Mouse (Mus musculus) T-helper 1 cell (primary cell): ENCODE data around the gene Cenpe.
"Not testable (repeated sequence)": the region's sequence is repeated elsewhere in the genome, so short reads cannot be mapped to it uniquely, and the experiment has no call there.

Experiments used
- in situ Hi-C: fragments of 300-600 bp; cut with MboI, MseI; formaldehyde crosslinking; loops from one replicate; pipeline ENCODE4 v1.15.1; 2025; ENCODE audit warnings: high pct_unique_total_duplicates

The Cenpe gene

DNA sequence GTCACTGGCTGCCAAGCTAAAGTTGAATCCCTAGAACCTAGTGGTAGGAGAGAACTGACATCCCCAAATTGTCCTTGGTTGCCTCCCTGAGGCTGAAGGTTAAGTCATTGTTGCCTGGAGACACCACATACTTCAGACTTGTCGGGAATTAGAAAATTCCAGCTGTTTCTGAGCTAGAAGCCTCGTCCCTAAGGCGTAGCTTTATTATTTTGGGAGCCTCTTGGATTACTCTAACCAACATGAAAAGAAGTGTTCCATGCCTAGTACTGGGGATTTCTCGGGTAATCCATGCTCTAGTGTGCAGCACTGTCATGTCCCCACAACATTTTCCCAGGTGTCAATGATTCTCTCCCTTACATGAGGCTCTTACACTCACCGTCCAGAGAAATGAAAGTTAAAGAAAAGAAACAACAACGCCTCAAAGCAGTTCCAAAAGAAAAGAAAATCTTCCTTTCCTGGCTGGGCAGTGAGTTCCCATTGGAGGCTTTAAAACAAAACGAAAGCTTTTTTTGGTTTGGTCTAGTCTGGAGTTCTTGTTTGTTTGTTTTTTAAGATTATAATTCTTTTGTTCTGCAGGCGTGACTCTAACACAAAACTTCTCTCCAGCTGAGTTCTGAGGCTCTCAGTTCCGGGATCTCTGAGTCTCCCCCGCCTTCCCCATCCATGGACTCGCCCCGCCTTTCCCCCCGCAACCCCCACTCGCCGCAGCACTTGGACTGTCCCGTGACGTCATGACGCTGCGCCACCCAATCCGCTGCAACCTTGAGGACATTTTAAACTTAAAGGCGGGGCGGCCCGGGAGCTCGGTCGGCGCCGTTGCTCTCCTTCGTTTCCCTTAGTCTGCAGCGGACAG lies at the start of gene Cenpe:
TSS of gene Cenpe (plus strand) at position 733 of the 853 bp plus-strand sequence.
- in situ Hi-C loops, result loop anchor here (25.0 kb wide), 1 partner anchor 1900 kb away; the partner anchor contains the start of gene Ppa2

- in situ Hi-C loops, result no loop called here
Observed at GRCm38 (mm10) chr3:135171898-135172446, 40.4 kb upstream of the Cenpe start.

DNA sequence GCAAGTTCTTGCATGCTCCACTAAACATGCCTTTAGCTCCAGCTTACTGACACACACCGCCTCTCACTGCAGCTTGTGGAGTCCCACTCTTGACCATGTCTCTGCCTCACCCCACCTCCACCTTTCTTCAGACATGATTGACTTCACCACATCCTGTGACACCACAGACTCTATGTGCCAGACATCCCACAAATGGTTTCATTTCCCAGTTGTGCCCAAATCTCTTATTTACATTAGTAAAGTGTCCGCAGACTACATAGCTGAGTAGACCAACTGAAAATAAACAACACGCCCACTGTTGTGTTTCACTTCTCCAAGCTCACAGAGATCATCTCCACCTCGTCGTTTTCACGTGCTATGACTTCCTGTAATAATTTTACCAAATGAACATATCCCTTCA lies 20.5 kb upstream of the Cenpe start:
- in situ Hi-C loops, result no loop called here

DNA sequence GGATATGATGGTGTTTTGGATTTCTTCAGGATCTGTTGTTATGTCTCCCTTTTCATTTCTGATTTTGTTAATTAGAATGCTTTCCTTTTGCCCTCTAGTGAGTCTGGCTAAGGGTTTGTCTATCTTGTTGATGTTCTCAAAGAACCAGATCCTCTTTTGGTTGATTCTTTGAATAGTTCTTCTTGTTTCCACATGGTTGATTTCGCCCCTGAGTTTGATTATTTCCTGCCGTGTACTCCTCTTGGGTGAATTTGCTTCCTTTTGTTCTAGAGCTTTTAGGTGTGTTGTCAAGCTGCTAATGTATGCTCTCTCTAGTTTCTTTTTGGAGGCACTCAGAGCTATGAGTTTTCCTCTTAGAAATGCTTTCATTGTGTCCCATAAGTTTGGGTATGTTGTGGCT lies 14.3 kb upstream of the Cenpe start:
- in situ Hi-C loops, result not testable (repeated sequence)

GRCm38 (mm10) chr3:135200409-135201303 lies 11.7 kb upstream of the Cenpe start:
- in situ Hi-C loops, result loop anchor here (10.0 to 25.0 kb wide), 2 partner anchors 486 to 1888 kb away; partner anchors contain the start of gene Ppa2

GRCm38 (mm10) chr3:135206621-135207020 lies 5.7 kb upstream of the Cenpe start:
- in situ Hi-C loops, result loop anchor here (10.0 to 25.0 kb wide), 2 partner anchors 492 to 1894 kb away; partner anchors contain the start of gene Ppa2

DNA sequence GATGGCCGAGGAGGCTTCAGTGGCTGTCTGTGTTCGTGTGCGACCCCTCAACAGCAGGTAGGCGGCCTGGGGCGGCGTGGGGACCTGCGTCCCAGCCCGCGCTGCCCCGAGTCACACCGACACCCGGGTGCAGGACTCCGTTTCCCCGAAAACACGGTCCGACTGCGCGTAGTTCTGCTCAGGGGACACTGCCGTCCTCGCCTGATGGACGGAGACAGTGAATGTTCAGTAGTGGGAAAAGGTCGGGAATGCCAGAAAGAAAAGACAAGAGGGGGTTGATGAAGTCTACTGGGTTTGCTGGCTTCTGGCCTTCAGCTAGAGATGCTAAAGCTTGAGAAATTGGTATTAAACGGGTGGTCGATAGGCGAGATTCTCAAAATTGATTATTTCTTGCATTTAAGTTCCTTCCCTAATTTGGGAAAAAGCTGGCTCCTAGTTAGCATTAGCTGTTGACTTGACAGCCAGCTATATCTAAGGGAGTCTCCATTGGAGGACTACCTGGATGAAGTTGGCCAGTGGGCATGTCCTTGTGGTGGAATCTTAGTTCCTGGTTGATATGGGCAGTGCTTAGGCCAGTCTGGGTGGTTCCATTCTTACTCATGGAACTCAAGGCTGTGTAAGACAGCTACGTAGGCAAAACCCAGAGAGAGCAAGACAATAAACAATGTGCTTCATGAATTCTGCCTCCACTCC lies 467 bp downstream of the Cenpe start:
- in situ Hi-C loops, result loop anchor here (25.0 kb wide), 1 partner anchor 1901 kb away; the partner anchor contains the start of gene Ppa2

DNA sequence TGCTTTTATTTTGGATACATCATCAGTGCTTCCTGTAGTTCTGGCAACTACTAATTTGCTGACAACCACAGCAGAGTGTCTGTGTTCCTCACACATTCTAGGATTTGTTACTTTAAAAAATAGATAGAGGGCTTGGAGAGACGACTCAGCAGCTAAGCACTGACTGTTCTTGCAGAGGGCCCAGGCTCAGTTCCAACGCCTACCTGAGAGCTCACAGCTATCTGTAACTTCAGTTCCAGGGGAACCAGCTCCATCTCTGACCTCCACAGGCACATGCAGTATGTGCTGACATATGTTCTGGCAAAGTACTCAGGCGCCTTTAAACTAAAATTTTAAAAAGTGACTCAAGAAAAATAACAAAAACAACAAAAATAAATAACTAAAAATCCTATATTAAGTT lies 19.7 kb downstream of the Cenpe start:
- in situ Hi-C loops, result loop anchor here (10.0 kb wide), 1 partner anchor 1517 kb away; no protein-coding TSS in a partner anchor

- in situ Hi-C loops, result loop anchor here (10.0 kb wide), 1 partner anchor 1518 kb away; no protein-coding TSS in a partner anchor
Observed at GRCm38 (mm10) chr3:135232462-135232861, 20.1 kb downstream of the Cenpe start.

- in situ Hi-C loops, result no loop called here
Observed at GRCm38 (mm10) chr3:135245733-135246132, 33.4 kb downstream of the Cenpe start.

DNA sequence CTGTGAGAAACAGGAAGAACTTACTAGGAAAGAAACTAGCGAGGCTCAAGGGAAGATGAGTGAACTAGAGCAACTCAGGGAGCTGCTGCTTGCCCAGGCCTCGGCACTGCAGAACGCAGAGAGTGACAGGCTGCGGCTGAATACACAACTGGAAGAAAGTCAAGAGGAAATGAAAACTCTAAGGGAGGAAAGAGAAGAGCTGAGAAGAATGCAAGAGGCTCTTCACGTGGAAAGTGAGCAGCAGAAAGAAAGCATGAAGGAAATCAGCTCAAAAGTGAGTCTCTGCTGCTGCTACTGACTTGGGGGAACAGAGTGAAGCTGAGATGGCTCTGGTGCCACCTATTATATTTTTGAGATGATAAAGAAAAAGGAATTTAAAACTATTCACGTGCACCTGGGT lies 34.5 kb downstream of the Cenpe start:
- in situ Hi-C loops, result no loop called here

- in situ Hi-C loops, result no loop called here
Observed at GRCm38 (mm10) chr3:135249104-135249503, 36.8 kb downstream of the Cenpe start.

DNA sequence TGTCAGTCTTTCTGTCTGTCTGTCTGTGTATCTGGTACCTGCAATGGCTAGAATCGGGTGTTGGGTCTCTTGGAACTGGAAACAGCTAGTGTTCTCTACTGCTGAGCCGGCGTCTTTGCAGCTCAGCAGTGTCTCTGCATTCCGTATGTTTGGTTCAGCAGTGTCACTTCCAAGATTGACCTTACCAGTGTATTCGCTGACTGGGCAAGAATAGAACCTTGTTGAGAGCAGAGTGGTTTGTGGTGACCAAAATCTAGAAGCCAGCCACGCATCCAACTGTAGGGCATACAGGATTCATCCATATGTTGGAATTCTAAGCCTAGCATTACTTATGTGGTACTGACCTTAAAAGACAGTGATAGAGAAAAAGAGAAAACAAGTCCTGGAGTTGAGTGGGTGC lies 39.5 kb downstream of the Cenpe start:
- in situ Hi-C loops, result no loop called here

DNA sequence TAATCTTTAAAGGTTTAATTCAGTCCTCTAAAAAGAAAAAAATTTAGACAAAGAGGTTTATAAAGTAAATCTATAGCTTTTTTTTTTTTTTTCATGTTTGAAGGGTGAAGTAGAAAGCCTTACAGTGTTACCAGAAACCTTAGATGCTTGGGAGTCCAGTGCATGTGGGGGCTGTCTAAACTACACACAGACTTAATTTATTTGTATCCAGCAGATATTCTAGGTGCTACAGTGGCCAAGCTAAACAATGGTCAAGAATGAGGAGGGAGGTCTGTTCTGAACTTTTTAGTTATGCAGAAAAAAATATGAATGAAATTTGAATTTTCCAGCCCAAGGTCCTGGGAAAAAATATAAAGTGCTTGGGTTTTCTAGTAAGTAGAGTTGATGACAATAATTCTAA lies 42.4 kb downstream of the Cenpe start:
- in situ Hi-C loops, result no loop called here

DNA sequence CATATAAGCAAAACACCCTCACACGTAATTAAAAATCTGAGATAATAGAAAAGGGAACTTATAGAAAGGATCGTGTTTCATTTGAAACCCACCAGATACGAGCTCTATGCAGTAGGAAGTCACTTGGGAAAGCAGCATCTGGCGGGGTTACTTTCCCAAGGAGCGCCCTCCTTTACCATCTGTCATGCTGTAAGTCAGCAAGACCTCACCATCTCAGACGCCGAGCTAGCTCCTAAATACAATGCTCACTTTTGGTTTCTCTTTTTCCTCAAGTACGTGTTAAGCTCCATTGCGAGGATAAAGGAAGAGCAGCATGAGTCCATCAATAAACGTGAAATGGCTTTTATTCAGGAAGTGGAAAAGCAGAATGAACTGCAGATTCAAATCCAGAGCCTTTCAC lies 46.6 kb downstream of the Cenpe start:
- in situ Hi-C loops, result no loop called here

- in situ Hi-C loops, result no loop called here
Observed at GRCm38 (mm10) chr3:135260233-135260632, 47.9 kb downstream of the Cenpe start.

DNA sequence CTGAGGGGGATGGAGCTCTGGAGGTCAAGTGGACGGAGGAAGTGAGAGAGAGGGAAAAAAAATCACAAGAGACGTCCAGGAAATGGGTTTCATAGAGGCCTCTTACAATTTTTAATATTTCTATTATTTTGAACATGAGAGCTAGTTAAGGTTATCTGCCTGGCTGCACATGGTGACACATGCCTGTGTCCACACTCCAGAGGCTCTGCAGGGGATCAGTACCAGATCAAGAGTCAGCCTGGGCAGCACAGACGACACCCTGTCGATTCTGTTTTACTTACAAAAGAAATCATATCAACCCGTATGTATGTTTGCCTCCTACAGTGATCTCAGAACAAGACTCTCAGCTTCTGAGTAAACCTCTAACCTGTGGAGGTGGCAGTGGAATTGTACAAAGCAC lies 56.3 kb downstream of the Cenpe start:
- in situ Hi-C loops, result no loop called here

DNA sequence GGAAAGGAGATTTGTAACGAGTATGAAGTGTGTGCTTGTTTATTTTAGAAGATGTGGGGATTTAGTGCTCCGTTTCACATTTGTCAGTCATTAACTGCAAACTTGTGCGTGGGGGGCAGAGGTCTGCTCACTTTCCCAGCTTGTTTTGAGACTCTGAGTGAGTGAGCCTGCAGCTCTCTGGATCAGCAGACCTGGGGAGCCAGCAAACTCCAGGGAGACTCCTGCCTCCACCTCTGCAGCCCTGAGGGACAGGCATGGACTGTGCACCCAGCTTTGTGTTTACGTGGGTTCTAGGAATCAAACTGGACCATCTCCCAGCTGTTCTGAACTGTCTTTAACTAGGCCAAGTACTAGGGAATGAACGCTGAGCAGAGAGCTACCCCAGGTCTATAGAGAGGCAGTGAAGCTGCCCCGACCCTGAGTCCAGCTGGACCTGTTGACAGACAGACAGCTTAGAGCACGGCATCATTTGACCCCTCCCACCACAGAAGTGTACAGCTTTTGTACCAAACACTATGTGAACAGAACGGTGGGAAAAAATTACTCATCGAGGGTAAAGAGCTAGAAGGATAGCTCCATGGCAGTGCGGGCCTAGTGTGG lies 57.2 kb downstream of the Cenpe start:
- in situ Hi-C loops, result no loop called here

GRCm38 (mm10) chr3:135272627-135273026 lies 60.3 kb downstream of the Cenpe start:
- in situ Hi-C loops, result no loop called here

DNA sequence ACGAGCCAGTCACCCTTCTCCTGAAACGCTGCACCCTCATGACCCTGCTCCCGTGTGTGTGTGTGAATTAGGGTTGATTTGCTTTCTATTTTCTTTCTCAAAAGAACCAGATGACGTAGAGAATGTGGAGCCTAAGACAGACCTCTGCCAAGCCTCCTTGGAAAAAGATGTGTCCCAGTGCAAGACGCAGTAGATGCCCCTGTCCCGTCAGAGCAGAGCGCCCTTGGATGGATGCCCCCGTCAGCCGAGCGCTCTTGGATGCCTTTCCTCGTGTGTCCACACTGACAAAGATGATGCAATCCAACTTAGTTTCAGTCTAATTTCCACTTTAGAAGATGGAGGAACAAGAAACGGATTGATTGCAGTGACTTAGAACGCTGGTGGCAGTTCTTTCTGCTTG lies 60.7 kb downstream of the Cenpe start:
- in situ Hi-C loops, result no loop called here

- in situ Hi-C loops, result loop anchor here (5.0 kb wide), 1 partner anchor 112 kb away; no protein-coding TSS in a partner anchor
Observed at GRCm38 (mm10) chr3:135280160-135280559, 67.8 kb downstream of the Cenpe start.
